Mouse (Mus musculus) monocyte, adult 5-6 weeks (primary cell): ENCODE results near the gene Spata21. TPM values are rescaled to one million over a fixed set of nuclear protein-coding genes. Genes with fewer than 3 reads are reported as not detected.

Source experiments
- ATAC-seq: fragments of 153-309, 156-312 bp; replicated peaks from 2 replicates; pipeline ENCODE4 v1.8.0; 2017; ENCODE audit warnings: mild to moderate bottlenecking; ENCODE audit not compliant: low TSS enrichment, insufficient number of reproducible peaks, severe bottlenecking, poor library complexity, low FRiP score
- total RNA-seq: library from RNA; stranded (forward); fragments of 200-1000, 200-491, 200-594 nt; gene quantifications from 3 replicates; pipeline ENCODE4 v1.2.3, GENCODE M21; 2017

Spata21 gene
- not detected in 3 replicates for total RNA-seq

- no peak for ATAC-seq
These were observed at the start of gene Spata21 for GRCm38 (mm10) chr4:141088033-141088432. Gene Spata21, plus strand, starts transcription at chr4:141088333.

GRCm38 (mm10) chr4:141041117-141041516 lies 47.0 kb upstream of the Spata21 start:
- ATAC-seq, result no peak

GRCm38 (mm10) chr4:141044816-141045215 lies 43.3 kb upstream of the Spata21 start:
- 0 out of 2 replicates have a peak, but pooled peaks have one; percentile 48 for ATAC-seq

- ATAC-seq, result no peak
These were observed 39.2 kb upstream of the Spata21 start for GRCm38 (mm10) chr4:141048810-141049475.

- ATAC-seq, result no peak
These were observed 38.7 kb upstream of the Spata21 start for GRCm38 (mm10) chr4:141049476-141049835.

GRCm38 (mm10) chr4:141052442-141052841 lies 35.7 kb upstream of the Spata21 start:
- ATAC-seq, result no peak

GRCm38 (mm10) chr4:141053138-141053537 lies 35.0 kb upstream of the Spata21 start:
- no peak for ATAC-seq

- no peak for ATAC-seq
These were observed 34.5 kb upstream of the Spata21 start for GRCm38 (mm10) chr4:141053568-141054161.

- no peak for ATAC-seq
These were observed 31.2 kb upstream of the Spata21 start for GRCm38 (mm10) chr4:141056970-141057369.

GRCm38 (mm10) chr4:141058835-141059234 lies 29.3 kb upstream of the Spata21 start:
- no peak for ATAC-seq

- ATAC-seq, result 0 out of 2 replicates have a peak, but pooled peaks have one; percentile 0
These were observed 28.3 kb upstream of the Spata21 start for GRCm38 (mm10) chr4:141059616-141060425.

- peak; percentile 90 for ATAC-seq
These were observed 27.5 kb upstream of the Spata21 start, which contains the start of gene Crocc for GRCm38 (mm10) chr4:141060426-141061301. Gene Crocc, minus strand, starts transcription at chr4:141060550.

- no peak for ATAC-seq
These were observed 24.0 kb upstream of the Spata21 start for GRCm38 (mm10) chr4:141064104-141064659.

GRCm38 (mm10) chr4:141065123-141065522 lies 23.0 kb upstream of the Spata21 start:
- ATAC-seq, result peak; percentile 69

GRCm38 (mm10) chr4:141066709-141067515 lies 21.2 kb upstream of the Spata21 start:
- no peak for ATAC-seq

- ATAC-seq, result no peak
These were observed 20.6 kb upstream of the Spata21 start for GRCm38 (mm10) chr4:141067516-141068046.

- ATAC-seq, result no peak
These were observed 19.5 kb upstream of the Spata21 start for GRCm38 (mm10) chr4:141068655-141069054.
